Mouse (Mus musculus) ES-E14 (cell line): ENCODE data around the gene Rnf222. TPM values are rescaled to one million over a fixed set of nuclear protein-coding genes. Genes with fewer than 3 reads are reported as not detected.

Experiments used
- DNase-seq: peaks from one replicate; pipeline ENCODE4 v3.0.0-alpha.2; 2013; ENCODE audit warnings: low read depth, low spot score
- H3K27ac ChIP-seq: 2 replicates; pipeline ENCODE4 v1.5.1; 2012; ENCODE audit warnings: low read depth, mild to moderate bottlenecking, low read length, moderate library complexity, mixed read lengths; ENCODE audit not compliant: poor library complexity, insufficient read depth, severe bottlenecking
- H3K36me3 ChIP-seq: 2 replicates; pipeline ENCODE4 v1.6.1; 2012; ENCODE audit warnings: mild to moderate bottlenecking, low read length, moderate library complexity, mixed read lengths; ENCODE audit not compliant: control insufficient read depth, poor library complexity, insufficient read depth, severe bottlenecking
- H3K4me1 ChIP-seq, 2 experiments: fragments of 150-350 bp in 1 of 2; sonication (generic) in 1 of 2; 2 replicates each; pipeline ENCODE4 v1.6.1; 2012; ENCODE audit warnings: low read length in 2 of 2, mild to moderate bottlenecking in 1 of 2, mixed read lengths in 1 of 2; ENCODE audit not compliant: control insufficient read depth in 2 of 2, insufficient read depth in 2 of 2, poor library complexity in 1 of 2
- H3K4me3 ChIP-seq, 2 experiments: fragments of 150-350 bp in 1 of 2; sonication (generic) in 1 of 2; 2 replicates each; pipeline ENCODE4 v1.5.1; 2012; ENCODE audit warnings: low read length in 2 of 2, low read depth in 1 of 2, mild to moderate bottlenecking in 1 of 2, mixed read lengths in 1 of 2; ENCODE audit not compliant: insufficient read depth in 1 of 2, poor library complexity in 1 of 2, severe bottlenecking in 1 of 2
- H3K9ac ChIP-seq: 2 replicates; pipeline ENCODE4 v1.6.1; 2012; ENCODE audit warnings: low read depth, mild to moderate bottlenecking, low read length, mixed read lengths; ENCODE audit not compliant: poor library complexity, insufficient read depth, severe bottlenecking
- H3K9me3 ChIP-seq: fragments of 150-350 bp; sonication (generic); 2 replicates; pipeline ENCODE4 v1.6.1; 2012; ENCODE audit warnings: low read depth, mild to moderate bottlenecking, low read length; ENCODE audit not compliant: control insufficient read depth, insufficient read depth
- CHD2 ChIP-seq: IDR thresholded peaks from 2 replicates; pipeline ENCODE4 v1.6.1; 2014; ENCODE audit warnings: mild to moderate bottlenecking, low read depth, low read length, inconsistent platforms
- HCFC1 ChIP-seq: IDR thresholded peaks from 2 replicates; pipeline ENCODE4 v1.6.1; 2012; ENCODE audit warnings: low read length, inconsistent platforms, borderline replicate concordance; ENCODE audit not compliant: insufficient read depth
- MAFK ChIP-seq: IDR thresholded peaks from 2 replicates; pipeline ENCODE4 v1.6.1; 2014; ENCODE audit warnings: mild to moderate bottlenecking, low read depth, low read length, inconsistent platforms; ENCODE audit not compliant: insufficient read depth
- ZC3H11A ChIP-seq: IDR thresholded peaks from 2 replicates; pipeline ENCODE4 v1.6.1; 2012; ENCODE audit warnings: low read depth, mild to moderate bottlenecking, inconsistent platforms, low read length, borderline replicate concordance
- ZNF384 ChIP-seq: IDR thresholded peaks from 2 replicates; pipeline ENCODE4 v1.6.1; 2012; ENCODE audit warnings: low read depth, low read length, inconsistent platforms
- in situ Hi-C, 2 experiments: fragments of 600-800 bp; cut with MboI; formaldehyde crosslinking; loops; one replicate each; pipeline ENCODE4 v1.15.1; 2025; ENCODE audit warnings: low sequenced_read_pairs in 2 of 2, inconsistent platforms in 1 of 2; ENCODE audit not compliant: unreplicated experiment in 2 of 2
- total RNA-seq: library from RNA; depleted of rRNA; stranded (reverse); fragments of 300-350 nt; gene quantifications from 2 replicates; pipeline ENCODE4 v1.2.3, GENCODE M21; 2012

Rnf222 gene
- total RNA-seq, 1 experiment: 0.09 TPM

DNA sequence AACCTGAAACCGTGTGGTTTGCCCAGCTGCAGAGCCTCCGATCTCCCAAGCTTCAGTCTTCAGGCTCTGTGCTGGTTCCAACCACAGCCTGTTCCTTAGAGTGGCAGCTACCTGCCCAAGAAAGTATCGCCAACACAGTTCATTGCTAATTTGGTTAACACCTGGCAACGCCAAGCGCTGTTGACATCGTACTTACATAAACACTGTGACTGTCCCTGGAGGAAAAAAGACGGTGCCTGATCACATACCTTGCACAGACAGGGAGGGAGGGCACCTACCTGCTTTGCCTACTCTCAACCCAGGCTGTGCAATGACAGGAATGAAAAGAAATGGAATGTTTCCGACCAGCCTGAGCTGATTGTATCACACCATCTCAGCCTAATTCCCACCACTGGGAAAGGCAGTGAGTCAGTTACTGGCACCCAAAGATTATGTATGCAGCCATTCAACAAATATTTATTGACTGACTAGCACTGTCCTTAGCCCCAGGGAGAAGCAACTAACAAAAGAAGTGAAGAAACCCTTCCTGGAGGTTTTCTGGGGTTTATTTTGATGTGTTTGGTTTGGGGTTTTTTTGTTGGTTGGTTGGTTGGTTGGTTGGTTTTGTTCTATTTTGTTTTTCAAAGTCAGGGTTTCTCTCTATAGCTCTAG is 28.3 kb upstream of the Rnf222 start:
- in situ Hi-C loops: no loop called here
- Histone ChIP-seq H3K4me3 (no peak overlapping the region), H3K4me1 (no peaks in the 10 kb centered on the region), H3K9ac (no peak overlapping the region), H3K36me3 (no peaks in the 10 kb centered on the region), H3K27ac (no peak overlapping the region), H3K9me3 (no peaks in the 10 kb centered on the region)
- no peak for TF ChIP-seq HCFC1
- TF ChIP-seq MAFK: no peak
- no peak for TF ChIP-seq ZC3H11A
- no peak for TF ChIP-seq ZNF384
- no peak for TF ChIP-seq CHD2
- no peak for DNase-seq

DNA sequence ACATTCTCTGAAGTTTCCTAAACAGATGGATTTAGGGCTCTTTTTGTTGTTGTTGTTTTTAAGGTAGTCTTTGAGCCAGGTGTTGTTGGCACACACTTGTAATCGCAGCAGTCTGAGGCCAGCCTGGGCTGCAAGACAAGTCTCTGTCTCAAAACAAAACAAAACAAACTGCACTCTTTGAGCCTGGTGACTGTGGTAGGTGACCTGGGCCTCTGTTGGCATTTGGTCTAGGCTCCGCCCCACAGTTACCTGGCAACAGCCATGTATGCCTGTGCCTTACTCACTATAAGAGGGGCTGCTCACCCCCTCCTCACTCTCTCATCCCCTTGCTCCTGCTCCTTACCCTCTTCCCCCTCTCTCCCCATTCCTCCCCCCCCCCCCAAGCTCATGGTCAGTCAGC is 26.1 kb upstream of the Rnf222 start:
- no peak overlapping the region for H3K9ac ChIP-seq
- H3K27ac ChIP-seq: no peak overlapping the region
- no peak for TF ChIP-seq HCFC1
- TF ChIP-seq CHD2: no peak
- TF ChIP-seq ZC3H11A: no peak
- TF ChIP-seq MAFK: no peak
- TF ChIP-seq ZNF384: no peak
- in situ Hi-C loops: no loop called here
- H3K4me3 ChIP-seq: no peak overlapping the region
- no peak for DNase-seq
- H3K4me1 ChIP-seq: no peaks in the 10 kb centered on the region
- H3K9me3 ChIP-seq: no peaks in the 10 kb centered on the region
- H3K36me3 ChIP-seq: no peaks in the 10 kb centered on the region

DNA sequence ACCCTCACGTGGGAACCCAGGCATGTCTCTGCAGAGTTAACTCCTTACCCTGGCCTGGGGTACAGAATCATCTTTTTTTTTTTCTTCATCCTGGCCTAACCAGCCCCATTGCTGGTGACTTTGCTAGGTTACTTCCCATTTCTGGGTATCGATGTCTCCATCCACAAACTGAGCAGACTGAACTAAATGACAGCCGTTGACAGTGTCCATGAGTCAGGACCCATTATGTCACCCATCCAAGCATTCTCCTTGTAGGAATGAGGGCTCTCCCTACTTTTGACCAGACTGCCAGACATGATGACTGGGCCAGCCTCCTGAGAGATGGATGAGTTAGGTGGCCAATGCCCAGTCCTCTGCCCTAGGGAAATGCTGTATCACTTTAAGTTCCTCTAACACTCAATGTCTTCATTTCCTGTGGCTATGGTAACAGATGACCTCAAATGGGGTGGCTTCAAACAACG is 24.7 kb upstream of the Rnf222 start:
- TF ChIP-seq ZNF384 (no peak), HCFC1 (no peak)
- Histone ChIP-seq H3K4me1 (no peaks in the 10 kb centered on the region), H3K9me3 (no peaks in the 10 kb centered on the region), H3K27ac (no peak overlapping the region), H3K4me3 (no peak overlapping the region), H3K36me3 (no peaks in the 10 kb centered on the region), H3K9ac (no peak overlapping the region)
- in situ Hi-C loops: no loop called here
- no peak for DNase-seq

DNA sequence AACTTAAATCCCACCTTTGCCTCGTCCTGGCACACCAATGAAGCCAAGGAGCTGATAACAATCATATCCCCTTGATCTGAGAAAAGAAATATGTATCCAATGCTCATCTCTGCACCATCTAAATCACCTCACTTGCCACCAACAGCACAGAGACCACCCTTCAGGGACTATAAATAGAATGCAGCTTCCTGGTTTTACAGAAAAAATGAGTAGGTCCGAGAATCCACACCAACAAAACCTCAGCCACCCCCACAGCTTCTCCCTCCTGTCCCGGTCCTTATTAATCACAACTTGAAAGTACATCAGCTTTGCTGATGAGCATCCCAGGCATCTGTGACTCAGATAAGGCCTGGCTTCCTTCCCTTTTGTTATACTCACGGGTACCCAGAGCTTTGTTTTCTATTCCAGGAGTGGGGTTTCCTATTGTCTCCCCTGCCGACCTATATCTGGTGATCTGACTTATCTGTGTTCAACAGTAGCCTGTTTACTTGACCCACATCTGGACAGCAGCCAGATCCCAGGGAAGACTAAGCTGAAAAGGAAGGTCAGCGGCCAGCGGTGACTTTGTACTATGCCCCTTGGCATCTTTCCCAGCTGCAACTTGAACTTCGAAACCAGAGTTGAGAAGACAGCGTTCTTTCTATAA is 23.7 kb upstream of the Rnf222 start:
- Histone ChIP-seq H3K4me1 (no peaks in the 10 kb centered on the region), H3K36me3 (no peaks in the 10 kb centered on the region), H3K4me3 (no peak overlapping the region), H3K9me3 (no peaks in the 10 kb centered on the region), H3K27ac (no peak overlapping the region), H3K9ac (no peak overlapping the region)
- in situ Hi-C loops: no loop called here
- no peak for DNase-seq
- TF ChIP-seq CHD2: no peak

DNA sequence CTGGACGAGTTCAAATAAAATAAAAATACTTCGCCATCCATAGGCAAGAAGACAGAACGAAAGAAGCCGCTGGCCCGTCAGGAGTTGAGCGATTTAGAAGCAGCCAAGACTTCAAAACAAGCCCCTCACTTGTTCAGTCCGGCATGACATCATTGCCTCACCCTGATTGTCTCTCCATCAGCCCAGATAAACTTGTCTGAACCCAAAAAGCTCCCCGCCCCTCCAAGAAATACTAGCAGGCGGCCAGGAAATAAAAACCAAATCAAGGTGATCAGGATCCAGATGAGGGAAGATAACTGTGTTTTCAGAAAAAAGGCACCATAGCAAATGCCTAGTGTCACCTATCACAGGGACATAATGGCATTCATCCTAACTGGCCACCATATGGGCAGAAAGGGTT is 17.1 kb upstream of the Rnf222 start:
- no peak for TF ChIP-seq ZNF384
- TF ChIP-seq HCFC1: no peak
- TF ChIP-seq MAFK: no peak
- TF ChIP-seq ZC3H11A: no peak
- no peak for TF ChIP-seq CHD2
- Histone ChIP-seq H3K27ac (no peak overlapping the region), H3K4me1 (peaks cover 4 to 7% of the 10 kb centered on the region in 2 experiments; a peak in 3 of 4 replicates), H3K4me3 (no peak overlapping the region), H3K9me3 (no peaks in the 10 kb centered on the region), H3K9ac (no peak overlapping the region), H3K36me3 (no peaks in the 10 kb centered on the region)
- DNase-seq: no peak
- in situ Hi-C loops: no loop called here
